Mouse (Mus musculus) gastrocnemius, postnatal 25 days (tissue): Measurements from ENCODE around the gene Lix1l. TPM values are rescaled to one million over a fixed set of nuclear protein-coding genes. Genes with fewer than 3 reads are reported as not detected.
A peak's percentile ranks its signal among the peaks of the same experiment; 100 is the strongest.
"Not testable (repeated sequence)": the region's sequence is repeated elsewhere in the genome, so short reads cannot be mapped to it uniquely, and the experiment has no call there.

Experiments
- DNase-seq: peaks from one replicate; pipeline ENCODE4 v3.0.0; 2022
- total RNA-seq, 2 experiments: library from RNA; stranded (reverse); gene quantifications; 1 replicate in 1 of 2; 2 replicates in 1 of 2; pipeline ENCODE4 v1.2.3; 2021

Gene Lix1l
- total RNA-seq, 2 experiments from 2014 or later = 6.7 to 7.0 TPM

- DNase-seq = no peak
Observed at GRCm38 (mm10) chr3:96581771-96582515, 19.0 kb upstream of the Lix1l start.

GRCm38 (mm10) chr3:96583386-96583785 is 17.6 kb upstream of the Lix1l start:
- no peak for DNase-seq

GRCm38 (mm10) chr3:96590657-96591056 is 10.3 kb upstream of the Lix1l start:
- DNase-seq = no peak

GRCm38 (mm10) chr3:96593374-96593773 is 7.6 kb upstream of the Lix1l start:
- peak; percentile 28 for DNase-seq

- DNase-seq = peak; percentile 92
Observed at GRCm38 (mm10) chr3:96593790-96594560, 7.0 kb upstream of the Lix1l start, which contains the start of gene Polr3gl. Gene Polr3gl (minus strand): TSS chr3:96594181.

- DNase-seq = no peak
Observed at GRCm38 (mm10) chr3:96594851-96595250, 6.1 kb upstream of the Lix1l start.

GRCm38 (mm10) chr3:96595661-96596060 is 5.3 kb upstream of the Lix1l start:
- no peak for DNase-seq

- DNase-seq = peak; percentile 52
Observed at GRCm38 (mm10) chr3:96596228-96596707, 4.7 kb upstream of the Lix1l start, which contains the start of gene Ankrd34a. Gene Ankrd34a (plus strand): TSS chr3:96596636.

- DNase-seq = no peak
Observed at GRCm38 (mm10) chr3:96596855-96597254, 4.1 kb upstream of the Lix1l start.

GRCm38 (mm10) chr3:96597435-96597891 is 3.5 kb upstream of the Lix1l start:
- peak; percentile 26 for DNase-seq

- peak; percentile 76 for DNase-seq
Observed at GRCm38 (mm10) chr3:96598156-96599068, 2.5 kb upstream of the Lix1l start.

- no peak for DNase-seq
Observed at GRCm38 (mm10) chr3:96599069-96599393, 1.9 kb upstream of the Lix1l start.

- no peak for DNase-seq
Observed at GRCm38 (mm10) chr3:96599411-96599810, 1.5 kb upstream of the Lix1l start.

GRCm38 (mm10) chr3:96601251-96601787 is 370 bp downstream of the Lix1l start:
- peak; percentile 73 for DNase-seq

- peak; percentile 25 for DNase-seq
Observed at GRCm38 (mm10) chr3:96601941-96602703, 1.2 kb downstream of the Lix1l start.

- no peak for DNase-seq
Observed at GRCm38 (mm10) chr3:96602704-96603084, 1.7 kb downstream of the Lix1l start.

- DNase-seq = peak; percentile 25
Observed at GRCm38 (mm10) chr3:96603311-96603710, 2.4 kb downstream of the Lix1l start.

- not testable (repeated sequence) for DNase-seq
Observed at GRCm38 (mm10) chr3:96606007-96606406, 5.1 kb downstream of the Lix1l start.

- no peak for DNase-seq
Observed at GRCm38 (mm10) chr3:96606618-96607017, 5.7 kb downstream of the Lix1l start.

- DNase-seq = no peak
Observed at GRCm38 (mm10) chr3:96617941-96618340, 17.0 kb downstream of the Lix1l start.

GRCm38 (mm10) chr3:96623201-96623600 is 22.3 kb downstream of the Lix1l start:
- DNase-seq = no peak
